Mouse (Mus musculus): ENCODE data around the gene Slco1a1.

DNA sequence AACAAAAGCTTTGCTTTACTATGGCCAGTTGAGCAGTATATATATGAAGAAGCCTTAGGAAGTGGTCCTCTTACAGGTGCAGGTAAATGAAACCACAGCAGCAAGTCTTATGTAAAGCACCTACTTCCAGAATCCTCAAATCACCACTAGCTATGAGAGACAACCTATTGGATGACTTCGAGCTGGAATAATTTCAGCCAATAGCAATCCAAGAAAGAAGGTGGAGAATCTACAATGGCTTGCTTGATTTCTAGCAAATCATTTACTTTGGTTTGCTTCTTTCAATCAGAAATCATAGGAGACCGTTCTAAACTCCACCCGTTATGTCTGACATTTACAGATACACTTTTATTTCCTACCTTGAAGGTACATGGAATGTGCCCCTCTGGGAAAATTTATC is 15.1 kb upstream of the Slco1a1 start:
- TF ChIP-seq CTCF (IDR thresholded peaks at IDR 0.05; ENCODE audit: control insufficient read depth, insufficient read depth, low read length) = no peak
- TF ChIP-seq POLR2A (IDR thresholded peaks at IDR 0.05; ENCODE audit: borderline replicate concordance, control insufficient read depth, low read depth, low read length) = no peak

All from bone marrow, adult 2 months (tissue).